Mouse (Mus musculus) MEL (cell line): ENCODE measurements around the gene Snx18.

Experiments used
- BHLHE40 ChIP-seq: IDR thresholded peaks from 2 replicates; pipeline ENCODE4 v1.6.1; 2012; ENCODE audit warnings: low read depth, mild to moderate bottlenecking, inconsistent platforms, low read length, improper control_type of control experiment, borderline replicate concordance
- CTCF ChIP-seq, 3 experiments: IDR thresholded peaks in 2 of 3; conservative IDR thresholded peaks in 1 of 3; 2 replicates each; pipeline ENCODE4 v1.5.1; 2011 to 2012; ENCODE audit warnings: low read length in 3 of 3, low read depth in 2 of 3, mild to moderate bottlenecking in 2 of 3, improper control_type of control experiment in 1 of 3, inconsistent platforms in 1 of 3, mixed read lengths in 1 of 3, moderate library complexity in 1 of 3; ENCODE audit not compliant: control insufficient read depth in 1 of 3, insufficient read depth in 1 of 3, poor library complexity in 1 of 3, severe bottlenecking in 1 of 3
- EP300 ChIP-seq, 2 experiments: IDR thresholded peaks; 2 replicates each; pipeline ENCODE4 v1.6.1; 2011; ENCODE audit warnings: improper control_type of control experiment in 2 of 2, low read length in 2 of 2, low read depth in 1 of 2, mild to moderate bottlenecking in 1 of 2
- HCFC1 ChIP-seq: IDR thresholded peaks from 2 replicates; pipeline ENCODE4 v1.6.1; 2012; ENCODE audit warnings: low read depth, mild to moderate bottlenecking, inconsistent platforms, low read length, improper control_type of control experiment, moderate library complexity
- MAFK ChIP-seq: IDR thresholded peaks from 2 replicates; pipeline ENCODE4 v1.6.1; 2011; ENCODE audit warnings: low read depth, mild to moderate bottlenecking, low read length, improper control_type of control experiment, borderline replicate concordance
- MAX ChIP-seq: IDR thresholded peaks from 2 replicates; pipeline ENCODE4 v1.6.1; 2011; ENCODE audit warnings: low read length, improper control_type of control experiment
- MYC ChIP-seq: IDR thresholded peaks from 2 replicates; pipeline ENCODE4 v1.6.1; 2011; ENCODE audit warnings: low read depth, mild to moderate bottlenecking, low read length, improper control_type of control experiment, moderate library complexity
- ZNF384 ChIP-seq: IDR thresholded peaks from 2 replicates; pipeline ENCODE4 v1.6.1; 2012; ENCODE audit warnings: low read depth, mild to moderate bottlenecking, inconsistent platforms, low read length, improper control_type of control experiment

DNA sequence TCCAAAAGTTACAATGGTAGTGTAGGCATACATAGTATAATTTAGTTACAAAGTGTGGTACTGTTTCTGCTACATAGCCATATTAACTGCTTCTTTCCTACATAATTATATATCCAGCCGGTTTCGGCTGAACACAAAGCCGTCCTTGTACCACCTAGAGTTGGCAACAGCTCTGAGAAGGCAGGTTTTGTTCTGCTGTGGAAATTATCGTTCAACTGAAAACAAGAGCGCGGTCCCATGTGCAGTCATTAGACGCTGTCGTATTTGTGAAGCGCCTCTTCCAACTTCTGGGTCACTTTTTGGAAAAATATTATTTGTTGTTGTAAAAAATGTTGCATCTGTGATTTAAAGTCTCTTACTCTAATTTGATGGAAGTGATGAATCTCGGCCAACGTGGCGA lies 24.0 kb downstream of the Snx18 start:
- TF ChIP-seq MYC, result no peak
- TF ChIP-seq BHLHE40, result no peak
- no peak for TF ChIP-seq MAFK
- no peak for TF ChIP-seq CTCF (IDR thresholded peaks at IDR 0.05 in 2 of 3, conservative IDR thresholded peaks at IDR 0.05 in 1 of 3; ENCODE audit: control insufficient read depth in 1 of 3, insufficient read depth in 1 of 3, low read depth in 2 of 3, low read length in 3 of 3, poor library complexity in 1 of 3, severe bottlenecking in 1 of 3)
- no peak for TF ChIP-seq EP300 (IDR thresholded peaks at IDR 0.05; ENCODE audit: low read depth in 1 of 2, low read length in 2 of 2)
- no peak for TF ChIP-seq ZNF384
- no peak for TF ChIP-seq HCFC1
- TF ChIP-seq MAX, result no peak
